Mouse (Mus musculus) lung, postnatal 10 days (tissue): Measurements from ENCODE around the gene Maea.

ENCODE experiments used
- DNase-seq: peaks from one replicate; pipeline ENCODE4 v3.0.0; 2021

The Maea gene

GRCm38 (mm10) chr5:33358467-33358866 lies 23.2 kb downstream of the Maea start:
- no peak for DNase-seq

DNA sequence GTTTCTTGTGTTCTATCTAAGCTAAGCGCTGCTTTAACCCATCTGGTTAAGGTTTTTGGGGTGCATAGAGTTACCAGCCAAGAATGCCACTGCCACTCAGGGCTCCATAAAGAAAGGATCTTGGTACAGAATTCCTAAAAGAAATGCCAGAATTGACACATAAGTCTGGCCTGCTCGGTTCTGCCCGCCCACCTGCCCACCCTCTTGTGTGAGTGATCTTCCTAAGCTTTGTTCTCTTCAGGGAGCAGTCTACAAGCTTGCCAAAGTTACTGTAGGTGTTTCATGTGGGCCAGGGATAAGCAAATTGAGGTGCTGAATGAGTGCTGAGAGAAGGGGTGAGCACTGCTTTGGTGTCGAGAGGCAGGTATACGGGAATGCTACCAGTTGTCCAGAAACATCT lies 28.0 kb downstream of the Maea start:
- DNase-seq = no peak

GRCm38 (mm10) chr5:33368651-33369050 lies 33.3 kb downstream of the Maea start:
- no peak for DNase-seq

GRCm38 (mm10) chr5:33371137-33371536 lies 35.8 kb downstream of the Maea start:
- peak; percentile 19 for DNase-seq

DNA sequence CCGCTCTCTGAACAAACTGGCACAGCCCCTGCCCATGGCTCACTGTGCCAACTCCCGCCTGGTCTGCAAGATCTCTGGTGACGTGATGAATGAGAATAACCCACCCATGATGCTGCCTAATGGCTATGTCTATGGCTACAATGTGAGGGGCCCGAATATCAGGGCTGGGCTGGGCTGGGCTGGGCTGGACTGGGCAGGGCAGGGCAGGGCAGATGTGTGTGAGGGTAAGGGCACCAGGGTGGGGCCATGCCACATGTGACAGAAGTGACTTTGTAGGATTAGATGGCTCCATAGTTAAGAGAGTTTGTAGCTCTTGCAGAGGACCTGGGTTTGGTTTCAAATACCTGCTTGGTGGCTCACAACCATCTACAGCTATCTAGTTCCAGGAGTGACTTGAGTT lies 36.4 kb downstream of the Maea start:
- DNase-seq = no peak

- no peak for DNase-seq
Measured at GRCm38 (mm10) chr5:33372331-33373038, 37.2 kb downstream of the Maea start.

GRCm38 (mm10) chr5:33377176-33377575 lies 41.9 kb downstream of the Maea start:
- DNase-seq = no peak

- DNase-seq = peak; percentile 56
Measured at GRCm38 (mm10) chr5:33377801-33378301, 42.5 kb downstream of the Maea start.

- peak; percentile 99 for DNase-seq
Measured at GRCm38 (mm10) chr5:33378302-33378854, 43.1 kb downstream of the Maea start, which contains the start of gene Uvssa. Gene Uvssa, plus strand, starts transcription at chr5:33378549.

- DNase-seq = no peak
Measured at GRCm38 (mm10) chr5:33387550-33387949, 52.2 kb downstream of the Maea start.

DNA sequence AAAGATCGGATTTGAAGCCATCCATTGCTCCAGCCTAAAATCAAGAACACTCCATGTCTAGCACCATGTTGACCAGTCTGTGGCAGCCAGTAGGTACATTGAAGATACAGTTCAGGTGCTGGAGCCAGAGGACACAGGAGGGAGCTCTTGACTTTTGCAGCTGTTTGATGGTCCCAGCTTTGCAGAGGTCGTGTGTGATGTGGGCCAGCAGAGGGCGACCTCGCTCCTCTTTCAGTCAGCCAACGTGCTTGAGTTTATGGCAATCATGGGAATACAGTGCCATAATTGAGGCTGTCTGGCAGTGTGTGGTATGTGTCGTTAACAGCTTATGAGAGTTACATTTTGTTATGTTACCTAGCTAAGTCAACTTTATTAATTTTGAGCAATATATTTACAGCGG lies 58.5 kb downstream of the Maea start:
- peak; percentile 77 for DNase-seq

- DNase-seq = no peak
Measured at GRCm38 (mm10) chr5:33395693-33396092, 60.4 kb downstream of the Maea start.

DNA sequence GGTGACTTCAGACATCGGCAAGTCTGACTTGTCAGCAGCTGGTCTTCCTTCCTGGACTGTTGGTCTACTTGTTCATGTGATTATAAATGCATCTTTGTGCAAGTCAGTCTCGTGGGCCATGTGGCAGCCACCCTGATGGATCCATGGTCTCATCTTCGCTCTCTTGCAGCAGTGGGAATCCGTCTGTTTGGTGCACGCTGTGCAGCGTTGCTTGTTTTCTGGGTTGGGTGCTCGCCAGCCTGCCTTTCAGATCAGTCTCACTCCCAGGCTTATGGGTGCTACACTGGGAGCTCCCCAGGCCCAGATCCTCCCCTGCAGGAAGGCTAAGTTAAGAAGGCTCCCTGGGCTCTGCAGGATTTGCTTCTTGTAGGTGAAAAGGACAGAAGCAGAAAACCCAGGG lies 61.5 kb downstream of the Maea start:
- DNase-seq = no peak

- DNase-seq = no peak
Measured at GRCm38 (mm10) chr5:33400819-33401218, 65.5 kb downstream of the Maea start.

- DNase-seq = no peak
Measured at GRCm38 (mm10) chr5:33420313-33420712, 85.0 kb downstream of the Maea start.
